ENCODE assay signal across 9 mouse cellular contexts in the genomic region with DNA sequence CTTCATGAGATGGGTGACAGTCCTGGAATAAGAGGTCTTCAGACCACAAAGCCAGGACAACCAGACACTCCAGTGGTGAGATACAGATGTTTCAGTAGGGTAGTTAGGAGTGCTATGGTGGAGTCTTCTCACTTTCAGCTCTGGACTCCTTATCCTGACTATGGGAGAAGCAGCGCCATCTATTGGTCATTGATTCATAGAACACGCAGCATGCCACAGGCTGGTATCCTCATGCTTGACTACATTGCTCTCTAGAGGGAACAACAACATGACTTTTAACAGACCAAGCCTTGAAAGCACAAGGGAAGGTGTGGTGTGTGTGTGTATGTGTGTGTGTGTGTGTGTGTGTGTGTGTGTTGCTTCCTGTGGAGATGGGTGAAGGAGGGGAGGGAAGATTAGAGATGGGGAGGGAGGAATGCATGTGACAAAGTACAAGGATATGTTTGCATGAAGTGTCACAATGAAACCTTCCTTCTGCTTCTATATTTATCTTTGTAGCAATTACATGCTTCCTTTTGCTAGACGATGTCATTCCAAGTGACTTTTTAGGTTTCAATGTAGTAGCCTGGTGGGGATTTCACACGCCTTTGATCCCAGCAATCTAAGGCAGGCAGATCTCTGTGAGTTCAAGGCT. TPM values are rescaled to one million over a fixed set of nuclear protein-coding genes. Genes with fewer than 3 reads are reported as not detected.
A peak's percentile ranks its signal among the peaks of the same experiment; 100 is the strongest.
DNase-seq lines count a peak whose midpoint lies in the region; ATAC-seq and TF ChIP-seq lines count a peak whose summit lies in the region.
"Had no signal": no experiment of that assay in that cellular context is flagged by ENCODE, and none has a peak within 500 bp of the region (broad histone marks: within the 10 kb centered on the region; RNA-seq: fewer than 3 reads in every experiment).

No protein-coding gene starts in this region.

- H3K9me3 ChIP-seq in midbrain, embryonic 11.5 days (ENCODE audit: control insufficient read depth, low read length), result no peaks in the 10 kb centered on the region

- no peak overlapping the region for H3K4me3 ChIP-seq in embryonic fibroblast, embryonic 13.5 days (ENCODE audit: insufficient read depth, low read length)
- no peak overlapping the region for H3K4me3 ChIP-seq in midbrain, embryonic 11.5 days (ENCODE audit: low read depth, low read length)
- H3K4me3 ChIP-seq: myocyte had no signal

- H3K27ac ChIP-seq in embryonic fibroblast, embryonic 13.5 days (ENCODE audit: insufficient read depth, low read length), result no peak overlapping the region
- no peak overlapping the region for H3K27ac ChIP-seq in midbrain, embryonic 11.5 days (ENCODE audit: low read depth, low read length)

- H3K4me2 ChIP-seq in midbrain, embryonic 11.5 days, result no peak overlapping the region

- no peaks in the 10 kb centered on the region for H3K4me1 ChIP-seq in embryonic fibroblast, embryonic 13.5 days (ENCODE audit: control insufficient read depth, insufficient read depth, low read length)
- no peaks in the 10 kb centered on the region for H3K4me1 ChIP-seq in midbrain, embryonic 11.5 days (ENCODE audit: control insufficient read depth, insufficient read depth, low read length)

- H3K9ac ChIP-seq in midbrain, embryonic 11.5 days (ENCODE audit: low read length), result no peak overlapping the region

- H3K27me3 ChIP-seq in midbrain, embryonic 11.5 days (ENCODE audit: control insufficient read depth, insufficient read depth, low read length), result no peaks in the 10 kb centered on the region

- H3K36me3 ChIP-seq in midbrain, embryonic 11.5 days (ENCODE audit: control insufficient read depth, insufficient read depth, low read length), result no peaks in the 10 kb centered on the region

- WGBS in midbrain, embryonic 11.5 days, result 55% methylated on average over 4 of the region's 4 CpGs

- intact Hi-C loops in left cerebral cortex, postnatal 25 days (cut with DNase I), result loop anchor here (10.0 kb wide), 1 partner anchor 411 kb away; no protein-coding TSS in a partner anchor

- peak; percentile 57 for ATAC-seq in midbrain, embryonic 11.5 days (ENCODE audit: low FRiP score)

- peak; percentile 16; the same call in 1 of the 2 replicates for TF ChIP-seq CTCF in embryonic fibroblast, embryonic 13.5 days (IDR thresholded peaks at IDR 0.05; ENCODE audit: borderline replicate concordance, insufficient read depth, low read length)

- peak; percentile 70 for DNase-seq in layer of hippocampus, adult 11-12 months (ENCODE audit: low spot score)
- DNase-seq in layer of hippocampus, postnatal 36 days, result no peak
- DNase-seq in adrenal gland, postnatal 36 days, result peak; percentile 44 to 53
- peak; percentile 30 for DNase-seq in hindlimb bud, embryonic 11.5 days (ENCODE audit: extremely low spot score, low read depth, low spot score)
- peak; percentile 60 to 80 for DNase-seq in left cerebral cortex, postnatal 25 days (ENCODE audit: low spot score in 2 of 2)
- DNase-seq in midbrain, embryonic 11.5 days (ENCODE audit: low spot score, missing footprints), result peak; percentile 93
- peak; percentile 23 for DNase-seq in thymus, postnatal 25 days

- no peak for TF ChIP-seq POLR2A in embryonic fibroblast, embryonic 13.5 days (IDR thresholded peaks at IDR 0.05; ENCODE audit: low read depth, low read length)

RNA-seq across cellular contexts. Expression of gene Thumpd2, which starts 49.0 kb away (rescaled TPM):
- total RNA-seq in layer of hippocampus, postnatal 36 days (2021), result 1 to 10 TPM; 7.0 to 7.6 TPM
- 1 to 10 TPM; 5.1 to 8.8 TPM for total RNA-seq in adrenal gland, postnatal 36 days (2021)
- 6.2 and 8.8 TPM in 2 replicates for polyA plus RNA-seq in embryonic fibroblast, embryonic 13.5 days (2011; ENCODE audit: insufficient read length, low read depth, missing spikeins)
- total RNA-seq in left cerebral cortex, postnatal 25 days (2021), result 1 to 10 TPM; 6.2 TPM
- 13.9 and 14.4 TPM in 2 replicates for polyA plus RNA-seq in midbrain, embryonic 11.5 days (2014; fragmentation: Nextera tagmentation; extraction: Ambion mirVana)

Comparison
In these comparisons a context has a peak if more than half of its experiments do, and no peak if none do; other contexts are left out.
1. DNase-seq: peak in layer of hippocampus, adult 11-12 months (single experiment), adrenal gland, postnatal 36 days (2 of 2), hindlimb bud, embryonic 11.5 days (single experiment), left cerebral cortex, postnatal 25 days (2 of 2), midbrain, embryonic 11.5 days (single experiment) and thymus, postnatal 25 days (single experiment); none in layer of hippocampus, postnatal 36 days (0 of 2).